Mouse (Mus musculus) C2C12 (cell line): ENCODE data around the gene Tssk3. TPM values are rescaled to one million over a fixed set of nuclear protein-coding genes. Genes with fewer than 3 reads are reported as not detected.

Source experiments
- H3K27me3 ChIP-seq: one replicate; pipeline ENCODE4 v1.6.1; 2011; ENCODE audit not compliant: control insufficient read depth, insufficient read depth, insufficient read length
- H3K36me3 ChIP-seq: one replicate; pipeline ENCODE4 v1.6.1; 2011; ENCODE audit not compliant: control insufficient read depth, insufficient read depth
- H3K4me3 ChIP-seq: one replicate; pipeline ENCODE4 v1.5.1; 2011; ENCODE audit warnings: mild to moderate bottlenecking, control low read depth; ENCODE audit not compliant: poor library complexity, insufficient read depth, severe bottlenecking
- H3K79me2 ChIP-seq: one replicate; pipeline ENCODE4 v1.6.1; 2011; ENCODE audit not compliant: control insufficient read depth, insufficient read depth
- H3K79me3 ChIP-seq: one replicate; pipeline ENCODE4 v1.6.1; 2011; ENCODE audit warnings: low read depth, control low read depth
- H3ac ChIP-seq: one replicate; pipeline ENCODE3; 2011; ENCODE audit warnings: low read depth; ENCODE audit not compliant: control insufficient read depth, insufficient read length
- CEBPB ChIP-seq: IDR thresholded peaks from one replicate; pipeline ENCODE4 v1.6.1; 2011; ENCODE audit warnings: low read depth, mild to moderate bottlenecking, control low read depth, moderate library complexity
- CTCF ChIP-seq: IDR thresholded peaks from one replicate; pipeline ENCODE4 v1.5.1; 2011; ENCODE audit not compliant: control insufficient read depth, insufficient read depth, insufficient read length
- FOSL1 ChIP-seq: IDR thresholded peaks from one replicate; pipeline ENCODE4 v1.8.0; 2011; ENCODE audit warnings: mild to moderate bottlenecking, low read length; ENCODE audit not compliant: poor library complexity, insufficient read depth, severe bottlenecking
- MAX ChIP-seq: IDR thresholded peaks from one replicate; pipeline ENCODE4 v1.6.1; 2011; ENCODE audit warnings: mild to moderate bottlenecking, control low read depth
- MYOD1 ChIP-seq: IDR thresholded peaks from one replicate; pipeline ENCODE4 v1.6.1; 2011; ENCODE audit warnings: low read depth; ENCODE audit not compliant: control insufficient read depth, insufficient read length
- MYOG ChIP-seq: IDR thresholded peaks from one replicate; pipeline ENCODE4 v1.6.1; 2011; ENCODE audit not compliant: control insufficient read depth, insufficient read length; ENCODE audit errors: extremely low read depth
- USF1 ChIP-seq: IDR thresholded peaks from one replicate; pipeline ENCODE4 v1.6.1; 2011; ENCODE audit warnings: low read depth, mild to moderate bottlenecking, control low read depth, moderate library complexity
- polyA plus RNA-seq: library from polyadenylated mRNA; unstranded; fragments of >200 nt; fragmentation: generic; extraction: Trizol; gene quantifications from one replicate; pipeline ENCODE4 v1.2.1, GENCODE M21; 2012; ENCODE audit warnings: missing spikeins

The Tssk3 gene
- polyA plus RNA-seq, 1 experiment = not detected

- TF ChIP-seq MYOG = no peak
- TF ChIP-seq USF1 = no peak
- no peak for TF ChIP-seq CTCF
- no peak for TF ChIP-seq MAX
- TF ChIP-seq FOSL1 = no peak
- TF ChIP-seq CEBPB = no peak
- TF ChIP-seq MYOD1 = no peak
- no peaks in the 10 kb centered on the region for H3K36me3 ChIP-seq
- no peak overlapping the region for H3K4me3 ChIP-seq
- H3K27me3 ChIP-seq = no peaks in the 10 kb centered on the region
- H3K79me3 ChIP-seq = peaks cover 3% of the 10 kb centered on the region
- peaks cover 20% of the 10 kb centered on the region for H3K79me2 ChIP-seq
- no peak overlapping the region for H3ac ChIP-seq
Observed at GRCm38 (mm10) chr4:129510723-129511412, 20.0 kb upstream of the Tssk3 start.

GRCm38 (mm10) chr4:129509650-129510049 lies 18.8 kb upstream of the Tssk3 start:
- H3K4me3 ChIP-seq = no peak overlapping the region
- peaks cover 2% of the 10 kb centered on the region for H3K79me3 ChIP-seq
- TF ChIP-seq MYOG (no peak), MYOD1 (no peak), MAX (no peak), CTCF (no peak), USF1 (no peak), FOSL1 (no peak), CEBPB (no peak)
- H3K79me2 ChIP-seq = peaks cover 11% of the 10 kb centered on the region
- H3K36me3 ChIP-seq = no peaks in the 10 kb centered on the region
- H3ac ChIP-seq = no peak overlapping the region
- H3K27me3 ChIP-seq = no peaks in the 10 kb centered on the region

- no peak for TF ChIP-seq CTCF
- no peak for TF ChIP-seq MAX
- no peak for TF ChIP-seq CEBPB
- TF ChIP-seq MYOD1 = no peak
- no peak for TF ChIP-seq USF1
- no peak overlapping the region for H3K4me3 ChIP-seq
- H3K27me3 ChIP-seq = no peaks in the 10 kb centered on the region
- no peaks in the 10 kb centered on the region for H3K36me3 ChIP-seq
- H3K79me2 ChIP-seq = peaks cover 4% of the 10 kb centered on the region
- H3K79me3 ChIP-seq = no peaks in the 10 kb centered on the region
- H3ac ChIP-seq = no peak overlapping the region
Observed at GRCm38 (mm10) chr4:129508834-129509600, 18.2 kb upstream of the Tssk3 start.

- H3K36me3 ChIP-seq = no peaks in the 10 kb centered on the region
- H3K79me2 ChIP-seq = no peaks in the 10 kb centered on the region
- no peak overlapping the region for H3ac ChIP-seq
- no peak overlapping the region for H3K4me3 ChIP-seq
- H3K27me3 ChIP-seq = no peaks in the 10 kb centered on the region
- H3K79me3 ChIP-seq = no peaks in the 10 kb centered on the region
- TF ChIP-seq MYOD1 (no peak), CTCF (no peak), MYOG (no peak), MAX (no peak), CEBPB (no peak), FOSL1 (no peak), USF1 (no peak)
Observed at GRCm38 (mm10) chr4:129508237-129508515, 17.4 kb upstream of the Tssk3 start.

- H3K4me3 ChIP-seq = no peak overlapping the region
- no peaks in the 10 kb centered on the region for H3K27me3 ChIP-seq
- H3K36me3 ChIP-seq = no peaks in the 10 kb centered on the region
- H3K79me3 ChIP-seq = no peaks in the 10 kb centered on the region
- H3K79me2 ChIP-seq = no peaks in the 10 kb centered on the region
- H3ac ChIP-seq = no peak overlapping the region
- TF ChIP-seq MYOD1 (no peak), MAX (no peak), USF1 (no peak), CEBPB (no peak), CTCF (no peak), MYOG (no peak), FOSL1 (no peak)
Observed at GRCm38 (mm10) chr4:129507434-129508236, 16.8 kb upstream of the Tssk3 start.
